Mouse (Mus musculus) MEL (cell line): ENCODE measurements at regions not wholly inside any gene's neighbourhood (a gene's known extent, or its start where the extent isn't known, plus 50 kb on each side); places are given as distances from the start of the nearest gene placed in this dataset.

Source experiments
- DNase-seq: peaks from one replicate; pipeline ENCODE4 v3.0.0; 2011; ENCODE audit warnings: low read depth, low spot score
- H3K27ac ChIP-seq: 2 replicates; pipeline ENCODE4 v1.5.1; 2012; ENCODE audit warnings: low read depth, mild to moderate bottlenecking, control low read depth, low read length, moderate library complexity; ENCODE audit not compliant: control insufficient read depth
- H3K27me3 ChIP-seq, 2 experiments: fragments of 150-350 bp in 1 of 2; sonication (generic) in 1 of 2; 2 replicates each; pipeline ENCODE4 v1.6.1; 2012; ENCODE audit warnings: low read length in 2 of 2, mild to moderate bottlenecking in 2 of 2, improper control_type of control experiment in 1 of 2, moderate library complexity in 1 of 2; ENCODE audit not compliant: insufficient read depth in 2 of 2, control insufficient read depth in 1 of 2
- H3K36me3 ChIP-seq, 2 experiments: 2 replicates each; pipeline ENCODE4 v1.6.1; 2012 to 2014; ENCODE audit warnings: low read length in 2 of 2, improper control_type of control experiment in 1 of 2, inconsistent platforms in 1 of 2, mild to moderate bottlenecking in 1 of 2; ENCODE audit not compliant: insufficient read depth in 2 of 2, control insufficient read depth in 1 of 2
- H3K4me1 ChIP-seq, 2 experiments: fragments of 150-350 bp in 1 of 2; sonication (generic) in 1 of 2; 2 replicates each; pipeline ENCODE4 v1.6.1; 2012; ENCODE audit warnings: low read length in 2 of 2, improper control_type of control experiment in 1 of 2, mild to moderate bottlenecking in 1 of 2; ENCODE audit not compliant: insufficient read depth in 2 of 2, control insufficient read depth in 1 of 2
- H3K4me3 ChIP-seq, 2 experiments: fragments of 150-350 bp in 1 of 2; sonication (generic) in 1 of 2; 2 replicates each; pipeline ENCODE4 v1.5.1; 2012; ENCODE audit warnings: low read depth in 2 of 2, low read length in 2 of 2, mild to moderate bottlenecking in 2 of 2, moderate library complexity in 2 of 2, control low read depth in 1 of 2, improper control_type of control experiment in 1 of 2; ENCODE audit not compliant: control insufficient read depth in 1 of 2, insufficient read depth in 1 of 2
- H3K79me2 ChIP-seq: 2 replicates; pipeline ENCODE4 v1.6.1; 2012; ENCODE audit warnings: mild to moderate bottlenecking, low read length, moderate library complexity; ENCODE audit not compliant: control insufficient read depth, poor library complexity, insufficient read depth
- H3K9ac ChIP-seq: 2 replicates; pipeline ENCODE4 v1.6.1; 2012; ENCODE audit warnings: low read depth, mild to moderate bottlenecking, control low read depth, low read length, moderate library complexity; ENCODE audit not compliant: control insufficient read depth, poor library complexity, severe bottlenecking
- H3K9me3 ChIP-seq: fragments of 150-350 bp; sonication (generic); replicated peaks from 2 replicates; pipeline ENCODE4 v1.6.1; 2012; ENCODE audit warnings: mild to moderate bottlenecking, low read length, improper control_type of control experiment, moderate library complexity; ENCODE audit not compliant: insufficient read depth
- BHLHE40 ChIP-seq: IDR thresholded peaks from 2 replicates; pipeline ENCODE4 v1.6.1; 2012; ENCODE audit warnings: low read depth, mild to moderate bottlenecking, inconsistent platforms, low read length, improper control_type of control experiment, borderline replicate concordance
- ELF1 ChIP-seq: IDR thresholded peaks from 2 replicates; pipeline ENCODE4 v1.6.1; 2014; ENCODE audit warnings: low read depth, mild to moderate bottlenecking, inconsistent platforms, low read length, improper control_type of control experiment, moderate library complexity
- ETS1 ChIP-seq: IDR thresholded peaks from 2 replicates; pipeline ENCODE4 v1.6.1; 2012; ENCODE audit warnings: low read depth, mild to moderate bottlenecking, inconsistent platforms, low read length, improper control_type of control experiment, moderate library complexity
- GABPA ChIP-seq: IDR thresholded peaks from 2 replicates; pipeline ENCODE4 v1.6.1; 2012; ENCODE audit warnings: low read depth, mild to moderate bottlenecking, inconsistent platforms, low read length, improper control_type of control experiment, moderate library complexity
- MAX ChIP-seq: IDR thresholded peaks from 2 replicates; pipeline ENCODE4 v1.6.1; 2011; ENCODE audit warnings: low read length, improper control_type of control experiment
- MAZ ChIP-seq: IDR thresholded peaks from 2 replicates; pipeline ENCODE4 v1.6.1; 2012; ENCODE audit warnings: low read depth, mild to moderate bottlenecking, inconsistent platforms, low read length, improper control_type of control experiment
- MEF2A ChIP-seq: IDR thresholded peaks from 2 replicates; pipeline ENCODE4 v1.6.1; 2014; ENCODE audit warnings: low read depth, mild to moderate bottlenecking, inconsistent platforms, low read length, improper control_type of control experiment; ENCODE audit not compliant: poor library complexity, insufficient replicate concordance, severe bottlenecking; ENCODE audit errors: extremely low read depth
- MYB ChIP-seq: IDR thresholded peaks from 2 replicates; pipeline ENCODE4 v1.6.1; 2011; ENCODE audit warnings: mild to moderate bottlenecking, low read depth, low read length, improper control_type of control experiment
- MYC ChIP-seq: IDR thresholded peaks from 2 replicates; pipeline ENCODE4 v1.6.1; 2011; ENCODE audit warnings: low read depth, mild to moderate bottlenecking, low read length, improper control_type of control experiment, moderate library complexity
- POLR2AphosphoS2 ChIP-seq: IDR thresholded peaks from 2 replicates; pipeline ENCODE4 v1.6.1; 2011; ENCODE audit warnings: low read length, improper control_type of control experiment
- POLR2AphosphoS5 ChIP-seq: IDR thresholded peaks from 2 replicates; pipeline ENCODE4 v1.6.1; 2012; ENCODE audit warnings: low read depth, borderline replicate concordance, mild to moderate bottlenecking, inconsistent platforms, low read length, moderate library complexity, mixed read lengths
- SMC3 ChIP-seq: IDR thresholded peaks from 2 replicates; pipeline ENCODE4 v1.6.1; 2011; ENCODE audit warnings: low read depth, low read length, improper control_type of control experiment
- TBP ChIP-seq: IDR thresholded peaks from 2 replicates; pipeline ENCODE4 v1.8.0; 2011; ENCODE audit warnings: low read depth, low read length, improper control_type of control experiment
- TCF12 ChIP-seq: IDR thresholded peaks from 2 replicates; pipeline ENCODE4 v1.6.1; 2014; ENCODE audit warnings: low read depth, mild to moderate bottlenecking, inconsistent platforms, low read length, improper control_type of control experiment, moderate library complexity

DNA sequence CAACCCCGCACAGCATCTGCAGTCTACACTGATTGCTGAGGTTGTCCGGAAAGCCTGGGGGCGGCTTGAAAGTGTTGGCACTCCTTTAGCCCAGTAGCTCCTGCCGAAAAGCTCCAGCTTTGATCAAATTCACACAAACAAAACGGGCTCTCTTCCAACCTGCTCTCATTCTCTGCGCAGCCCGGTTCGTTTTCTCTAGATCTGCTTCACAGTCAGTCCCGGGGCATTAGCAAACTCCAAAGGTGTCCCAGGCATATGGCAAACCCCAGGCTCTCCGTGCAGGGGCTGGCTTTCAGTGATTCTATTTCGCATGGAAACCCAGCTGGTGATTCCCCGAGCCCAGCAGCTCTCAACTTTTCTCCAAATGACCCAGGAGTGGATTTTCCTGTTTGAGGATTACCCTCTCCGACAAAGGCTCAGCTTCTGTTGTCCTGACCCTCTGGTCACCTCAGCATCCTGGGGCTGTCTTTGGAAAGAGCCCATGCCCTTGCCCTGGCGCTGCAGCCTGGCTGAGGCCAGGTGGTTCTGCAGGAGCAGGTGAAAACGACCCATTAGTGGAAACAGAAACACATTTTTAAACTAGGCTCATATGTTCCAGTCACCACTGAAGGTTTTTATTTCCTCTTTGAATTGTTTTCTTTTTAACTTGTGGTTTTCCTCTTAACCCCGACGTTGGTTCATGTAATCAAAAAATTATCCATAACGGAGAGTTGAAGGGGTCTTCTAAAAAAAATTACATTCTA is 854.9 kb upstream of the Adgrl2 start:
- H3K27me3 ChIP-seq: no peaks in the 10 kb centered on the region
- H3K9ac ChIP-seq: no peak overlapping the region
- DNase-seq: no peak
- H3K9me3 ChIP-seq: no peaks in the 10 kb centered on the region
- H3K79me2 ChIP-seq: no peaks in the 10 kb centered on the region
- H3K4me3 ChIP-seq: no peak overlapping the region
- no peak overlapping the region for H3K27ac ChIP-seq
- H3K36me3 ChIP-seq: no peaks in the 10 kb centered on the region
- no peak for TF ChIP-seq TBP
- no peak for TF ChIP-seq MYC
- no peak for TF ChIP-seq ETS1
- TF ChIP-seq GABPA: no peak
- TF ChIP-seq POLR2AphosphoS5: no peak
- no peak for TF ChIP-seq TCF12
- TF ChIP-seq MYB: no peak
- TF ChIP-seq POLR2AphosphoS2: no peak
- no peaks in the 10 kb centered on the region for H3K4me1 ChIP-seq

DNA sequence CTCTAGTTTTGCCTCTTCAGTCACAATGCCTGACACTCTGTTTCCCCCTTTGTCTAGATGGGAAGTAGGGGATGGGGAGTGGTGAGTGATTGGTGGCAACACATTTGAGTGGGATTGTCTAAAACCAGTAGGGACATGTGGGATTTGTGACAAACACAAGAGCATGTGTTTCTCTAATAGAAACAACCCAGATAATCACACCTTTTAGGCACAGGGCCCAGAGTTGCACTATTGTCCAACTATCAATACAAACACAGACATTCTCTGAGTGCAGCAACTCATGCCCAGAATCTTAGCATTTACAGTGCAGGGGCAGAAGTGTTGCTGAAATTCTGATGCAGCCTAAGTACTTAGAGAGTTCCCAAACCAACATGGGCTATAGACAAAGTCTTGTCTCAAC is 847.6 kb upstream of the Adgrl2 start:
- H3K9ac ChIP-seq: no peak overlapping the region
- TF ChIP-seq SMC3 (no peak), MYC (no peak), MAZ (no peak), BHLHE40 (no peak)

DNA sequence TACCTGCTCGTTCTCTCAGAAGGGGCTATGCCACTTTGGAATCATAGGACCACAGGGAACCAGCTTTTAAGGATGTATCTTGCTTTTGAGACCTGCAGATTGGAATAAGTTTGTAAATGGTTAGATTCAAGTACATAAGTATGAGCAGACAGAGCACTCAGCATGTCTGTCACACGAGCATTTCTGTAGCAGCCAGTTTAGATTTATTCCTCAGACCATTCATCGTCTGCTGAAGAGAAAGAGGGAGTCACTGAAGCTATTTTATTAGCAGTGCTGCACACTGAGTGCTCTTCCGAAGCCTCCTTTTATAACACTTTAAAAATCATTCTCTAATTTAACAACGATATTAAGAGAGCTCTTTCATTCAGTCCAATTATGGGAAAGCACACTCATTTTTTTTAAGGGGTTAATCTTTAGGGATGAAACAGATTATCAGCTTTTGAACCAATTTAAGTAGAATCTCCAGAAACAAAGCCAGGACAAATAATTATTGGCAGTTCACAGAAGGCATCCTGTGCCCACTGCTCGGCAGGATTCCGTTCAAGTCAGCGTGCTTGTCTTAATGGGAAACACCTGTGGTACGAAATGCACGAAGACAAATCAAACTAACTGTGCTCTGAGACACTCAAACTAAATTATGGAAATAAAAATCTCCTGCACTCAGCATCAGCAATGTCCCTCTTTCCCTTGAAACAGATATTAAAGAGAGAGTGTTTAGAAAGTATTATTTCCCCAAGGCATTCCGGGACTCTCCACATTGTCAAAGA is 846.3 kb upstream of the Adgrl2 start:
- H3K9ac ChIP-seq: no peak overlapping the region
- no peaks in the 10 kb centered on the region for H3K79me2 ChIP-seq
- H3K27me3 ChIP-seq: no peaks in the 10 kb centered on the region
- no peak for DNase-seq
- no peak overlapping the region for H3K27ac ChIP-seq
- H3K4me1 ChIP-seq: no peaks in the 10 kb centered on the region
- H3K9me3 ChIP-seq: no peaks in the 10 kb centered on the region
- H3K4me3 ChIP-seq: no peak overlapping the region
- H3K36me3 ChIP-seq: no peaks in the 10 kb centered on the region
- TF ChIP-seq MAZ (no peak), TBP (no peak), ELF1 (no peak), ETS1 (no peak), MAX (no peak), SMC3 (no peak), MEF2A (no peak)

More for the DNA sequence above, 847.6 kb upstream of the Adgrl2 start:
- DNase-seq: no peak
- H3K27ac ChIP-seq: no peak overlapping the region
- no peaks in the 10 kb centered on the region for H3K9me3 ChIP-seq
- H3K4me1 ChIP-seq: no peaks in the 10 kb centered on the region
- no peaks in the 10 kb centered on the region for H3K27me3 ChIP-seq
- no peak overlapping the region for H3K4me3 ChIP-seq
- H3K79me2 ChIP-seq: no peaks in the 10 kb centered on the region
- no peaks in the 10 kb centered on the region for H3K36me3 ChIP-seq
